In the genomic region with DNA sequence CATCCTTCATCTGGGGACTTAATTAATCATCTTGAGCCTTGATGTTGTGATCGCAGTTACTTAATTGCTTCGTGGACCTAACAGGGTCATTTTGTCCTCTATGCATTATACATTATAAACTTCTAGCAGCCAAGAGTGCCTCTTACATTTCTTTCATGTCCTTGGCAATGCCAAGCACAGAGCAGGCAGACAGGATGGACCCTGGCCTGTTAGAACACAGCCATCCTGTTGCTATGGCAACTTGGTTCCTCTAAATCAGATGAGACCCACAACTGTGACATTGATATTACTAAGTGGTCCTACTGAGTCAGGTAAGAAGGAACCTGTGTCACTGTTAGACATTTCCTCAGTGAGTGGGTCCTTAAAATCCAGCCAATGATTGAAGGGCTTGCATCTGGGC, we compare ENCODE assay signal across 23 mouse cellular contexts. TPM values are rescaled to one million over a fixed set of nuclear protein-coding genes. Genes with fewer than 3 reads are reported as not detected.
DNase-seq lines count a peak whose midpoint lies in the region; ATAC-seq and TF ChIP-seq lines count a peak whose summit lies in the region.
"Had no signal": no experiment of that assay in that cellular context is flagged by ENCODE, and none has a peak within 500 bp of the region (broad histone marks: within the 10 kb centered on the region; RNA-seq: fewer than 3 reads in every experiment).

No protein-coding gene starts in this region.

- peaks cover 13% of the 10 kb centered on the region for H3K4me1 ChIP-seq in forebrain, embryonic 16.5 days (replicated peaks; ENCODE audit: control insufficient read depth, insufficient read depth, low read length)
- peaks cover 13% of the 10 kb centered on the region; the same call in 1 of the 2 replicates for H3K4me1 ChIP-seq in forebrain, embryonic 12.5 days
- peaks cover 11% of the 10 kb centered on the region for H3K4me1 ChIP-seq in midbrain, embryonic 16.5 days (ENCODE audit: control insufficient read depth, insufficient read depth, low read length)
- H3K4me1 ChIP-seq: stomach, embryonic 15.5 days had no signal

- H3K9ac ChIP-seq in forebrain, embryonic 16.5 days (replicated peaks; ENCODE audit: low read depth, low read length): no peak overlapping the region
- no peak overlapping the region for H3K9ac ChIP-seq in forebrain, embryonic 12.5 days
- no peak overlapping the region for H3K9ac ChIP-seq in midbrain, embryonic 16.5 days (ENCODE audit: low read depth, low read length)
- H3K9ac ChIP-seq: embryonic facial prominence, embryonic 12.5 days; heart, embryonic 12.5 days; liver, embryonic 12.5 days; liver, postnatal 0 days; stomach, embryonic 15.5 days had no signal

- no peaks in the 10 kb centered on the region for H3K36me3 ChIP-seq in forebrain, embryonic 16.5 days (ENCODE audit: control insufficient read depth, insufficient read depth)
- H3K36me3 ChIP-seq in forebrain, embryonic 12.5 days (replicated peaks): no peaks in the 10 kb centered on the region
- H3K36me3 ChIP-seq in midbrain, embryonic 16.5 days (ENCODE audit: control insufficient read depth, insufficient read depth, low read length): no peaks in the 10 kb centered on the region
- H3K36me3 ChIP-seq: embryonic facial prominence, embryonic 12.5 days; heart, embryonic 12.5 days; liver, embryonic 12.5 days; stomach, embryonic 15.5 days had no signal

- WGBS in forebrain, embryonic 16.5 days: 27% methylated on average over 2 of the region's 2 CpGs
- 42% methylated on average over 2 of the region's 2 CpGs for WGBS in forebrain, embryonic 12.5 days
- WGBS in midbrain, embryonic 16.5 days: 44% methylated on average over 2 of the region's 2 CpGs

- no peak for DNase-seq in layer of hippocampus, adult 2 months (ENCODE audit: low spot score in 2 of 2)
- no peak for DNase-seq in layer of hippocampus, postnatal 10 days (ENCODE audit: low spot score in 2 of 2)
- peak; percentile 62 for DNase-seq in R1 (ENCODE audit: low read depth, low spot score)
- no peak for DNase-seq in kidney, postnatal 14 days
- DNase-seq: adrenal gland, postnatal 25 days; cerebellum, adult 2 months; cerebellum, postnatal 14 days; heart, adult 2 months; kidney, adult 11 months; kidney, postnatal 25 days; left cerebral cortex, postnatal 4 days; liver, postnatal 0 days; lung, postnatal 36 days; retina, postnatal 1 day; right cerebral cortex, postnatal 25 days had no signal

- peak; percentile 21; the same call in 1 of the 2 replicates for ATAC-seq in forebrain, embryonic 16.5 days
- no peak for ATAC-seq in forebrain, embryonic 12.5 days (ENCODE audit: low FRiP score)
- peak; percentile 75 for ATAC-seq in midbrain, embryonic 16.5 days
- ATAC-seq: inflammation-experienced regulatory T-cells, adult 6 months; liver, embryonic 12.5 days; liver, postnatal 0 days had no signal

- H3K4me3 ChIP-seq in forebrain, embryonic 16.5 days (replicated peaks; ENCODE audit: low read length): no peak overlapping the region
- H3K4me3 ChIP-seq in forebrain, embryonic 12.5 days (replicated peaks): no peak overlapping the region
- no peak overlapping the region for H3K4me3 ChIP-seq in layer of hippocampus, adult 2 months
- H3K4me3 ChIP-seq in midbrain, embryonic 16.5 days (ENCODE audit: low read depth, low read length): no peak overlapping the region
- H3K4me3 ChIP-seq: embryonic facial prominence, embryonic 12.5 days; heart, adult 2 months; heart, embryonic 12.5 days; liver, embryonic 12.5 days; stomach, embryonic 15.5 days had no signal

- no peak overlapping the region for H3K4me2 ChIP-seq in forebrain, embryonic 16.5 days (ENCODE audit: low read length)
- no peak overlapping the region for H3K4me2 ChIP-seq in forebrain, embryonic 12.5 days
- H3K4me2 ChIP-seq in midbrain, embryonic 16.5 days (ENCODE audit: low read length): no peak overlapping the region
- H3K4me2 ChIP-seq: embryonic facial prominence, embryonic 12.5 days; heart, embryonic 12.5 days; liver, embryonic 12.5 days; stomach, embryonic 15.5 days had no signal

- H3K27me3 ChIP-seq in forebrain, embryonic 16.5 days (replicated peaks; ENCODE audit: control insufficient read depth, insufficient read depth, low read length): no peaks in the 10 kb centered on the region
- no peaks in the 10 kb centered on the region for H3K27me3 ChIP-seq in forebrain, embryonic 12.5 days
- H3K27me3 ChIP-seq in midbrain, embryonic 16.5 days (ENCODE audit: control insufficient read depth, insufficient read depth, low read depth, low read length): no peaks in the 10 kb centered on the region
- H3K27me3 ChIP-seq: embryonic facial prominence, embryonic 12.5 days; heart, embryonic 12.5 days; liver, embryonic 12.5 days; stomach, embryonic 15.5 days had no signal

- TF ChIP-seq CTCF in layer of hippocampus, adult 2 months (conservative IDR thresholded peaks at IDR 0.05): no peak

- H3K9me3 ChIP-seq in forebrain, embryonic 16.5 days (ENCODE audit: control insufficient read depth, low read length): 0 out of 2 replicates have a peak, but pooled peaks cover 2% of the 10 kb centered on the region
- H3K9me3 ChIP-seq in forebrain, embryonic 12.5 days: no peaks in the 10 kb centered on the region
- no peaks in the 10 kb centered on the region for H3K9me3 ChIP-seq in midbrain, embryonic 16.5 days (replicated peaks; ENCODE audit: control insufficient read depth, low read length, poor library complexity, severe bottlenecking)
- H3K9me3 ChIP-seq: embryonic facial prominence, embryonic 12.5 days; heart, embryonic 12.5 days; liver, embryonic 12.5 days; stomach, embryonic 15.5 days had no signal

- H3K27ac ChIP-seq in forebrain, embryonic 16.5 days (ENCODE audit: low read length): no peak overlapping the region
- H3K27ac ChIP-seq in forebrain, embryonic 12.5 days: no peak overlapping the region
- H3K27ac ChIP-seq in layer of hippocampus, adult 2 months: peak overlapping the region; percentile 51; the same call in 1 of the 2 replicates
- peak overlapping the region; percentile 24 for H3K27ac ChIP-seq in midbrain, embryonic 16.5 days (ENCODE audit: low read length)
- H3K27ac ChIP-seq: embryonic facial prominence, embryonic 12.5 days; heart, adult 2 months; liver, embryonic 12.5 days; stomach, embryonic 15.5 days had no signal

RNA-seq across cellular contexts. Expression of a gene that starts 20.9 kb away (rescaled TPM):
- polyA plus RNA-seq in forebrain, embryonic 16.5 days (2015; fragmentation: Nextera tagmentation; extraction: Ambion mirVana): 4.8 and 6.1 TPM in 2 replicates
- 2.6 and 3.6 TPM in 2 replicates for polyA plus RNA-seq in forebrain, embryonic 12.5 days (2016; fragmentation: Nextera tagmentation; extraction: Ambion mirVana)
- total RNA-seq in layer of hippocampus, adult 2 months (2021): 10 to 100 TPM; 17.1 to 27.7 TPM
- total RNA-seq in layer of hippocampus, postnatal 10 days (2021): 10 to 100 TPM; 29.8 to 30.3 TPM
- 7.1 and 8.5 TPM in 2 replicates for polyA plus RNA-seq in midbrain, embryonic 16.5 days (2015; fragmentation: Nextera tagmentation; extraction: Ambion mirVana)

Comparison
In these comparisons a context has a peak if more than half of its experiments do, and no peak if none do; other contexts are left out.
1. H3K27ac ChIP-seq: peak in layer of hippocampus, adult 2 months (single experiment) and midbrain, embryonic 16.5 days (single experiment); none in forebrain, embryonic 16.5 days (single experiment) and forebrain, embryonic 12.5 days (single experiment).